Mouse (Mus musculus) cerebellum, postnatal 10 days (tissue): ENCODE results near the gene Bckdha.

Experiments
- DNase-seq, 2 experiments: peaks; one replicate each; pipeline ENCODE4 v3.0.0; 2021; ENCODE audit warnings: mixed read lengths in 2 of 2

Gene Bckdha

GRCm38 (mm10) chr7:25681341-25682231, 22.8 kb upstream of the Bckdha start:
- DNase-seq, result peak; percentile 54 to 55

GRCm38 (mm10) chr7:25680514-25681258, 21.9 kb upstream of the Bckdha start, which contains the start of gene B9d2:
Gene B9d2, plus strand, starts transcription at chr7:25680780.
- peak; percentile 98 for DNase-seq

- peak in 1 of 2 experiments; percentile 45 for DNase-seq
Measured at GRCm38 (mm10) chr7:25679971-25680370, 21.2 kb upstream of the Bckdha start.

- no peak for DNase-seq
Measured at GRCm38 (mm10) chr7:25677013-25677412, 18.2 kb upstream of the Bckdha start.

- peak; percentile 100 for DNase-seq
Measured at GRCm38 (mm10) chr7:25676085-25676781, 17.5 kb upstream of the Bckdha start.

GRCm38 (mm10) chr7:25675405-25675804, 16.6 kb upstream of the Bckdha start:
- DNase-seq, result peak; percentile 35 to 51

- DNase-seq, result peak; percentile 62 to 70
Measured at GRCm38 (mm10) chr7:25674719-25675300, 16.0 kb upstream of the Bckdha start, which contains the start of gene Tmem91. Gene Tmem91, minus strand, starts transcription at chr7:25675166.

GRCm38 (mm10) chr7:25674297-25674696, 15.5 kb upstream of the Bckdha start:
- no peak for DNase-seq

GRCm38 (mm10) chr7:25672442-25672841, 13.7 kb upstream of the Bckdha start:
- DNase-seq, result no peak

- no peak for DNase-seq
Measured at GRCm38 (mm10) chr7:25671686-25672085, 12.9 kb upstream of the Bckdha start.

GRCm38 (mm10) chr7:25670096-25670495, 11.3 kb upstream of the Bckdha start:
- DNase-seq, result no peak

- no peak for DNase-seq
Measured at GRCm38 (mm10) chr7:25669631-25670030, 10.8 kb upstream of the Bckdha start.

GRCm38 (mm10) chr7:25669158-25669557, 10.4 kb upstream of the Bckdha start:
- DNase-seq, result no peak

GRCm38 (mm10) chr7:25666381-25666780, 7.6 kb upstream of the Bckdha start:
- DNase-seq, result no peak

GRCm38 (mm10) chr7:25657785-25658184, 996 bp downstream of the Bckdha start:
- DNase-seq, result peak; percentile 48 to 63

- DNase-seq, result peak; percentile 74
Measured at GRCm38 (mm10) chr7:25655601-25656428, 3.0 kb downstream of the Bckdha start.

- no peak for DNase-seq
Measured at GRCm38 (mm10) chr7:25652244-25652759, 6.5 kb downstream of the Bckdha start.

GRCm38 (mm10) chr7:25651281-25651680, 7.5 kb downstream of the Bckdha start:
- DNase-seq, result no peak

- no peak for DNase-seq
Measured at GRCm38 (mm10) chr7:25649839-25650238, 8.9 kb downstream of the Bckdha start.

GRCm38 (mm10) chr7:25647574-25648123, 11.1 kb downstream of the Bckdha start:
- DNase-seq, result no peak

- DNase-seq, result peak in 1 of 2 experiments; percentile 25
Measured at GRCm38 (mm10) chr7:25645074-25645473, 13.7 kb downstream of the Bckdha start.
